Mouse (Mus musculus) mesoderm, embryonic 11.5 days (tissue): ENCODE results near the gene Arhgap19.

ENCODE experiments used
- DNase-seq: peaks from one replicate; pipeline ENCODE4 v3.0.0-alpha.2; 2012; ENCODE audit warnings: low read depth, low spot score

Gene Arhgap19

GRCm38 (mm10) chr19:41831718-41832391, 30.0 kb upstream of the Arhgap19 start:
- no peak for DNase-seq

DNA sequence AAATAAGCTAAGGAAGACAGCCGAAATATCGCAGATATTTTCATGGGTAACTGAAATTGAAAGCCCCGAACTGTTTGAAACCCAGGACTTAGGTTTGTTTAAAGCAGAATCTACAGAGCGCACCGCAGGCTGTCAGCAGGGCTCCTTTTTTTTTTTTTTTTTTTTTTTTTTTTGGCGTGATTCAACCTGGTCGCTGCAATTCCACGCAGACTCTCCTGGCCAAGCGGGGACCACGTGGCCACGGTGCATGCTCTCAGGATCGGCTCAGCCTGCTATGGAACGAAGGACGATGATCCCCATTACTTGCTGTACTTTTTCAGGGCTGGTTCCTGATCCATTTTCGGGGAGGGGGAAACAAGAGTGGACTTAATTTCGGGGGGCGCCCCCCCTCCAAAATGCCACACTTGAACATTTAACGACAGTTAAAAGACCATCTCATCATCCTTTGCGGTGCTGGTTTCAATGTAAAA, 29.3 kb upstream of the Arhgap19 start:
- DNase-seq, result no peak

- no peak for DNase-seq
These were observed 28.5 kb upstream of the Arhgap19 start for GRCm38 (mm10) chr19:41830106-41831031.

DNA sequence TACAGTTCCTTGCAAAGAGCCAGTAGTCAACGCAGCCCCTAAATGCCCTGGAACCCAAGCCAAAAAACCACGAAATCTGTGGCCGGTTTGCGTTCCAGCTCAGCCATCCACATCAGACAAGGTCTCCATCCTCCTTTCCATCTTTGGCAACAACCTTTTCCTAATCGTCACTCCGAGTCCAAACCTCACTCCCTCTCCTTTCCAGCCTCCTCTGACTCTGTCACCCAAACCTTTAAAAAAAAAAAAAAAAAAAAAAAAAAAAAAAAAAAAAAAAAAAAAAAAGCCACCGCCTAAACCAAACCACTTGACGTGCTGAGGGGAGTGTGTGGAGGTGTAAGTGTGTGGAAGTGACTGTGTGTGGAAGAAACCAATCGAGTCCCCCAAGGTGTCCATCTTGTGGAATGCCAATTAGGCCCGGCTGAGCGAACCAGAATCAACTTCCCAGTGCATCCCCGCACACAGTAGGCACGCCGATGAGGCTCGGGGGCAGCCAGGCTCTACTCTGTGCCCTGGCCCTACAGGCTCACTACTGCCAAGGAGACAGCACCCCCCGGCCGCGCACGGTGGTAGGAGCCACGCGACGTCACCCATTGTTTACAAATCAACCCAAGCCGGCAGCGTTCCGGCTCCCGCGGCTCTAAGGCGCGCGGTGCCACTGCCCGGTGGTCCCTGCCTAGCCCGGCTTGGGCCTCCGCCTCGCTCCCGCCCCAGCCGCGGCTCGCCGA, 27.7 kb upstream of the Arhgap19 start, which contains the start of gene Frat1:
Gene Frat1 (plus strand): TSS at position 590 of the 725 bp plus-strand sequence.
- peak; percentile 85 for DNase-seq

GRCm38 (mm10) chr19:41828941-41829340, 27.1 kb upstream of the Arhgap19 start:
- DNase-seq, result no peak

DNA sequence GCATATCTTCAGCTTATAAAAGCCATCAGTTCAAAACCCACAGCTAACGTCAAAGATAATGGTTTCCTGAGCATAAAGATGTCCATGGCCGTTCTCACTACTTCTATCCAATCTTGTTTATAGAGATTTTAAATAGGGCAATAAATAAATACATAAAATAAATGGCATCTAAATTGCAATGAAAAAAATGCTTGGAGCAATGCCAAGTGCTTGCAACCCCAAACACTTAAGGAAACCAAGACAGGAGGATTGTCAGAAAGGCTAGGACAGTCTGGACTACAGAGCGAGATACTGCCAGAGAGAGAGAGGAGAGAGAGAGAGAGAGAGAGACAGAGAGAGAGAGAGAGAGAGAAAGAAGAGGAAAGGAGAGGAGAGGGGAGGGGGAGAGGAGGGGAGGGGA, 24.7 kb upstream of the Arhgap19 start:
- no peak for DNase-seq

DNA sequence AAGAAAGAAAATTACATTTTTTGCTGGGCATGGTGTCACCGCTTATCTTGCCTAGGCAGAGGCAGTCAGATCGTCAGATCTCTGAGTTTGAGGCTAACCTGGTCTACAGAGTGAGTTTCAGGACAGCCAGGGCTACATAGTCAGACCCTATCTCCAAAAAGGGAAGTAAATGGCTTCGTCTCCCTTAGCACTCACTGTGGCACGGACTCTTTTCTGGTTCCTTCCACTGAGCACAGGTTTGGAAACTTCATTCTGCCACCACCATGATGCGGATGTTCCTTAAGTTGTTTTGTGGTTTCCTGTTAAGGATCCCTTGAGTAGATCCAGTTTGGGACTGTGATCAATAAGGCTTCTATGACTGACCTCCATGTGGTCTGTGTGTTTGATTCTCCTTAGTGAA, 23.1 kb upstream of the Arhgap19 start:
- DNase-seq, result no peak

GRCm38 (mm10) chr19:41822589-41822988, 20.7 kb upstream of the Arhgap19 start:
- DNase-seq, result no peak

- DNase-seq, result no peak
These were observed 19.6 kb upstream of the Arhgap19 start for GRCm38 (mm10) chr19:41821436-41821835.

DNA sequence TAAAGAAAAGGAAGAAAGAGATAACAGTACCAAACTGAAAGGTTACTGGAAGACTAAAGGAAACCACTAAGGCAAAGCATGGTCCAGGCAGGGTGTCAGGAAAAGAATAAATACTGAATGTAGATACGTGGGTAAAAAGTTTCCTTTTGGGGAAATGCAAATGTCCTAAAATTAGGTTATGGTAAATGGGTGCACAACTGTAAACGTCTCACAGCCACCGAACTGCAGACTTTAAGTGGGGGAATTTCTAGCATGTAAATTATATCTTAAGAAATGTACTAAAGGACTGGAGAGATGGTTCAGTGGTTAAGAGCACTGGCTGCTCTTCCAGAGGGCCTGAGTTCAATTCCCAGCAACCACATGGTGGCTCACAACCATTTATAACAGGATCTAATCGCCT, 16.9 kb upstream of the Arhgap19 start:
- DNase-seq, result no peak

GRCm38 (mm10) chr19:41817325-41817724, 15.5 kb upstream of the Arhgap19 start:
- no peak for DNase-seq

DNA sequence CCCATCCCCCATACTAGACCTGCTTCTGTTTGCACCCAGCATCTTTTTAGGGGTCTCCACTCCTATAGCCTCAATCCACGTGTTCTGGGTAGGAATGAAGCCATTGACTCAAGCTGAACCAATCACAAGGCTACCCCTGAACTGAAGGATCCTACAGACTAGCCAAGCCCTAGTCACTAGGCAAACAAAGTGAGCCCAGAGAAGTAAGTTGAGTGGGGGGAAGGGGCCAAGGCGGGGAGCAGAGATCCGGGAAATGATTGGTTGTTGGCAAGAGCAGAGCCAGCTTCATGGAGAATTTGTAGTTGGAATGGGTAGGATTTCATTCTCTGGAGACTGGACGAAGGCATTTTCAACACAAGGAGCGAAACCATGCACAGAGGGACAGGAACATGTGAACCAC, 15.1 kb upstream of the Arhgap19 start:
- no peak for DNase-seq

- DNase-seq, result no peak
These were observed 14.6 kb upstream of the Arhgap19 start for GRCm38 (mm10) chr19:41816410-41816809.

DNA sequence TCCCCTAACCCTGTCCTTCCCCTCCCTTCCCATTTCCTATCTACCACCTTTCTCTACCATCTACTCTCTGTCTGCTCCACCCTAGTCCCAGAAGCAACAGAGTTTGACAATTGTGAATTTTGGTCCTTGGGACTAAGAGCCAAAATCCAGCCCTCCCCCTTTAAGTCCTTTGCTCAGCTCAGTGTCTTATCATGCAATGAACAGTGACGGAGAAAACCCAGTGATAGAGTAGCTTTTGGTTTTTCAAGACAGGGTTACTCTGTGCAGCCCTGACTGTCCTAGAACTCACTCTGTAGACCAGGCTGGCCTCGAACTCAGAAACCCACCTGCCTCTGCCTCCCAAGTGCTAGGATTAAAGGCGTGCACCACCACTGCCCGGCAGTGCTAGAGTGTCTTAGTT, 11.5 kb upstream of the Arhgap19 start:
- DNase-seq, result no peak

DNA sequence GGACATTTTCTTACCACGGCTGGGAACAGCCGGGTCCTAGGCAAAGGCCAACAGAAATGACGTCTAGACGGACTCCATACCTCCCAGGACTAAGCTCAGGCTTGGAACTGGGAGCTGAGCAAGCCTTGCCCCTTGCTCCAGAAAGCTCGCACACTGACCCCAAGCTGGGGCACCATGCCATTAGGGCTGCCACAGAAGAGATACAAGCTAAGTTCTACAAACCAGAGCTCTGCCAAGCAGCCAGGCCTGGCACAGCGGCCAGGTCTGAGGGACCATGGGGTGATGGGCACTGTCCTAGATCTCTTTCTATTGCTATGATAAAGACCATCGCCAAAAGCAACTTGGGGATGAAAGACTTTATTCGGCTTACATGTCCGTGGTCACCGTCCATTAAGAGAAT, 10.7 kb upstream of the Arhgap19 start:
- no peak for DNase-seq

DNA sequence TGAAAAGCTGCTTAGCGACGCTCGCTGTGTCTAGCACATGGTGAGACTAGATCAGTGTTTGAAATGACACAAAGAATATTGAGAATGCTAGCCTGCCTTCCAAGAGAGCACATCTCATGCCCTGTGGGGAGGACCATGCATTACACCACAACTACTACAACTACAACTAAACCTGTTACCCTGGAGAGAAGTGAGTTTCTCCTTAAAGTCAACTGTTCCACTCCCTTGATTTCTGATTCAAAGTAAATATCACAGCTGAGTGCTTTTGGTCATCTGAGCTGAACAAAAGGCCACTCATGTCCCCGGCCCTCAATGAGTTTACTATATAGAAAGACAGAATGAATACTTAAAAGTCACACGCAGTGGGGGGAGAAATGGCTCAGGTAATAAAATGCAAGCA, 8.2 kb upstream of the Arhgap19 start:
- no peak for DNase-seq

- no peak for DNase-seq
These were observed 6.3 kb upstream of the Arhgap19 start for GRCm38 (mm10) chr19:41808104-41808634.

DNA sequence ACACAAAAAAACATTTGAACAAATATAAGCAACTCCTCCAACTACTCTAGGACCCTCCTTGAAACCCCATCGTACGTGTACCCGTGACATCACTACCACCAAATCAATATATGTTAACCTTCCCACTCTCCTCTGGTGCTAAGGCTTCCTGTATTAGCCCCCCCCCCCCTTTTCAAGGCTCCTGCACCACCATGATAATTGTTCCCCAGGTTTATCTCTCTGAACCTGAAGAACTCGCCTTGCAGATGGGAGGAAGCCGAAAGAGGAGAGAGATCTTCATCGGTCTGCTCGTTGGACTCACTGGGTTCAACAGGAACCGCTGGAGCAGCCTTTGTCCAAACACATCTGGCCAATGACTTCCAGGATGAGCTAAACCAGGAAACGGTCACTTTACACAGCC, 5.7 kb upstream of the Arhgap19 start:
- DNase-seq, result no peak

DNA sequence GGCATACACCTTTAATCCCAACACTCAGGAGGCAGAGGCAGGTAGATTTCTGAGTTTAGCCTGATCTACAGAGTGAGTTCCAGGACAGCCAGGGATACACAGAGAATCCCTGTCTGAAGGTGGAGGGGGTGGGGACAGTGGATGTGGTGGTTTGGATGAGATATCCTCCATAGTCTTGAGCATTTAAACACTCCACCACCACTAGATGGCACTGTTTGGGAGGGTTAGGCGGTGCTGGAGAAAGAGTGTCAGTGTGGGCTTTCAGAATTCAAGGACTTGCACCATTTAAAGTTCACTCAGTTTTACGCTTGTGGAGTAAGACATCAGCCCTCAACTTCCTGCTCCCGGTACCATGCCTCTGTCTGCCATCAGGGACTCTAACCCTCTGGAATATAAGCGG, 4.0 kb upstream of the Arhgap19 start:
- no peak for DNase-seq

GRCm38 (mm10) chr19:41803322-41803721, 1.5 kb upstream of the Arhgap19 start:
- DNase-seq, result no peak

GRCm38 (mm10) chr19:41800986-41801741, 683 bp downstream of the Arhgap19 start:
- no peak for DNase-seq
